Mouse (Mus musculus) liver, embryonic 13.5 days (tissue): ENCODE data around the gene Nedd4. TPM values are rescaled to one million over a fixed set of nuclear protein-coding genes. Genes with fewer than 3 reads are reported as not detected.
"Not testable (repeated sequence)": the region's sequence is repeated elsewhere in the genome, so short reads cannot be mapped to it uniquely, and the experiment has no call there.

Source experiments
- ATAC-seq: fragments of 200-750 bp; cut with Nextera tagmentation; 2 replicates; pipeline ENCODE4 v1.8.0; 2017; ENCODE audit warnings: low read depth, mild to moderate bottlenecking, moderate number of reproducible peaks, moderate library complexity
- DNase-seq: peaks from one replicate; pipeline ENCODE4 v3.0.0; 2022
- H3K27ac ChIP-seq: fragments of 300-500 bp; sonication (generic); 2 replicates; pipeline ENCODE4 v1.5.1; 2015; ENCODE audit warnings: moderate library complexity, mild to moderate bottlenecking, inconsistent platforms
- H3K27me3 ChIP-seq: fragments of 300-500 bp; sonication (generic); 2 replicates; pipeline ENCODE4 v1.6.1; 2015; ENCODE audit warnings: mild to moderate bottlenecking, inconsistent platforms
- H3K36me3 ChIP-seq: fragments of 300-500 bp; sonication (generic); 2 replicates; pipeline ENCODE4 v1.6.1; 2015; ENCODE audit warnings: mild to moderate bottlenecking, inconsistent platforms
- H3K4me1 ChIP-seq: fragments of 300-500 bp; sonication (generic); replicated peaks from 2 replicates; pipeline ENCODE4 v1.6.1; 2015; ENCODE audit warnings: inconsistent platforms
- H3K4me2 ChIP-seq: fragments of 300-500 bp; sonication (generic); 2 replicates; pipeline ENCODE4 v1.6.1; 2015; ENCODE audit warnings: inconsistent platforms, mild to moderate bottlenecking, moderate library complexity
- H3K4me3 ChIP-seq: fragments of 300-500 bp; sonication (generic); replicated peaks from 2 replicates; pipeline ENCODE4 v1.5.1; 2015; ENCODE audit warnings: mild to moderate bottlenecking, inconsistent platforms
- H3K9ac ChIP-seq: fragments of 300-500 bp; sonication (generic); 2 replicates; pipeline ENCODE4 v1.6.1; 2015; ENCODE audit warnings: mild to moderate bottlenecking, inconsistent platforms
- H3K9me3 ChIP-seq: fragments of 300-500 bp; sonication (generic); replicated peaks from 2 replicates; pipeline ENCODE4 v1.6.1; 2016; ENCODE audit warnings: inconsistent platforms
- WGBS: fragments of 180-500 bp; shearing (Covaris S2); methylation state at CpG from one replicate; pipeline ENCODE4 v1.1.7; 2015; ENCODE audit not compliant: insufficient replicate concordance; 5-methylcytosine and 5-hydroxymethylcytosine counted together
- polyA plus RNA-seq: library from polyadenylated mRNA; unstranded; fragments of >200 nt; fragmentation: Nextera tagmentation; extraction: Ambion mirVana; gene quantifications from 2 replicates; pipeline ENCODE4 v1.2.1, GENCODE M21; 2015

Gene Nedd4
- polyA plus RNA-seq, 1 experiment from 2014 or later: 114 TPM

GRCm38 (mm10) chr9:72664409-72665351, 2.5 kb downstream of the Nedd4 start:
- Histone ChIP-seq H3K27me3 (no peaks in the 10 kb centered on the region), H3K4me2 (peak overlapping the region; percentile 91), H3K9me3 (no peaks in the 10 kb centered on the region), H3K4me1 (peaks cover 68% of the 10 kb centered on the region), H3K36me3 (peaks cover 53% of the 10 kb centered on the region), H3K27ac (peak overlapping the region; percentile 96), H3K4me3 (peak overlapping the region; percentile 91), H3K9ac (peak overlapping the region; percentile 98)
- ATAC-seq: no peak
- DNase-seq: no peak
- 61% methylated on average over 12 of the region's 12 CpGs for WGBS

- Histone ChIP-seq H3K4me3 (peak overlapping the region; percentile 91; the same call in 1 of the 2 replicates), H3K4me1 (peaks cover 62% of the 10 kb centered on the region), H3K27ac (peak overlapping the region; percentile 50), H3K9ac (0 out of 2 replicates have a peak overlapping the region, but pooled peaks have one; percentile 0), H3K36me3 (peaks cover 61% of the 10 kb centered on the region), H3K4me2 (peak overlapping the region; percentile 91), H3K9me3 (no peaks in the 10 kb centered on the region), H3K27me3 (no peaks in the 10 kb centered on the region)
- ATAC-seq: no peak
- no peak for DNase-seq
- WGBS: 70% methylated on average over 7 of the region's 7 CpGs
These were observed 3.4 kb downstream of the Nedd4 start for GRCm38 (mm10) chr9:72665517-72665916.

- Histone ChIP-seq H3K9ac (peak overlapping the region; percentile 22; the same call in 1 of the 2 replicates), H3K36me3 (peaks cover 66% of the 10 kb centered on the region), H3K4me2 (0 out of 2 replicates have a peak overlapping the region, but pooled peaks have one; percentile 3), H3K4me1 (peaks cover 55% of the 10 kb centered on the region)
- not testable (repeated sequence) for ATAC-seq, H3K27me3 ChIP-seq, H3K9me3 ChIP-seq, H3K4me3 ChIP-seq, DNase-seq, H3K27ac ChIP-seq
- 68% methylated on average over 7 of the region's 8 CpGs for WGBS
These were observed 4.3 kb downstream of the Nedd4 start for GRCm38 (mm10) chr9:72666352-72667021.

GRCm38 (mm10) chr9:72667126-72667525, 5.0 kb downstream of the Nedd4 start:
- no peak overlapping the region for H3K9ac ChIP-seq
- 64% methylated on average over 3 of the region's 3 CpGs for WGBS
- H3K4me2 ChIP-seq: 0 out of 2 replicates have a peak overlapping the region, but pooled peaks have one; percentile 3
- DNase-seq (no peak), ATAC-seq (no peak)
- H3K9me3 ChIP-seq: no peaks in the 10 kb centered on the region
- no peak overlapping the region for H3K4me3 ChIP-seq
- H3K4me1 ChIP-seq: peaks cover 56% of the 10 kb centered on the region
- H3K36me3 ChIP-seq: peaks cover 71% of the 10 kb centered on the region
- 0 out of 2 replicates have a peak overlapping the region, but pooled peaks have one; percentile 37 for H3K27ac ChIP-seq
- H3K27me3 ChIP-seq: no peaks in the 10 kb centered on the region

GRCm38 (mm10) chr9:72669383-72669782, 7.2 kb downstream of the Nedd4 start:
- no peak overlapping the region for H3K9ac ChIP-seq
- H3K9me3 ChIP-seq: no peaks in the 10 kb centered on the region
- peaks cover 44% of the 10 kb centered on the region for H3K4me1 ChIP-seq
- H3K27me3 ChIP-seq: no peaks in the 10 kb centered on the region
- H3K4me2 ChIP-seq: no peak overlapping the region
- peaks cover 80% of the 10 kb centered on the region for H3K36me3 ChIP-seq
- ATAC-seq (no peak), DNase-seq (no peak)
- WGBS: 84% methylated on average over 7 of the region's 7 CpGs
- no peak overlapping the region; the same call in 1 of the 2 replicates for H3K27ac ChIP-seq
- no peak overlapping the region for H3K4me3 ChIP-seq

- Histone ChIP-seq H3K9ac (no peak overlapping the region), H3K36me3 (peaks cover 79% of the 10 kb centered on the region), H3K27ac (no peak overlapping the region), H3K27me3 (no peaks in the 10 kb centered on the region), H3K4me1 (peaks cover 15% of the 10 kb centered on the region), H3K4me2 (no peak overlapping the region), H3K9me3 (no peaks in the 10 kb centered on the region), H3K4me3 (no peak overlapping the region)
- ATAC-seq: no peak
- peak; percentile 61 for DNase-seq
- WGBS: 30% methylated on average over 2 of the region's 2 CpGs
These were observed 10.2 kb downstream of the Nedd4 start for GRCm38 (mm10) chr9:72672361-72672760.

GRCm38 (mm10) chr9:72674957-72675744, 13.0 kb downstream of the Nedd4 start:
- no peak for DNase-seq
- H3K4me2 ChIP-seq: no peak overlapping the region
- no peak for ATAC-seq
- peaks cover 78% of the 10 kb centered on the region for H3K36me3 ChIP-seq
- no peaks in the 10 kb centered on the region for H3K27me3 ChIP-seq
- no peaks in the 10 kb centered on the region for H3K9me3 ChIP-seq
- no peak overlapping the region for H3K27ac ChIP-seq
- no peak overlapping the region for H3K4me3 ChIP-seq
- H3K9ac ChIP-seq: no peak overlapping the region
- 82% methylated on average over 6 of the region's 6 CpGs for WGBS
- H3K4me1 ChIP-seq: peaks cover 5% of the 10 kb centered on the region; the same call in 1 of the 2 replicates

- WGBS: 81% methylated on average over 3 of the region's 3 CpGs
- no peaks in the 10 kb centered on the region for H3K27me3 ChIP-seq
- ATAC-seq (no peak), DNase-seq (no peak)
- H3K4me3 ChIP-seq: no peak overlapping the region
- H3K9me3 ChIP-seq: no peaks in the 10 kb centered on the region
- no peak overlapping the region for H3K27ac ChIP-seq
- no peak overlapping the region for H3K4me2 ChIP-seq
- H3K9ac ChIP-seq: no peak overlapping the region
- H3K4me1 ChIP-seq: peaks cover 5% of the 10 kb centered on the region; the same call in 1 of the 2 replicates
- H3K36me3 ChIP-seq: peaks cover 75% of the 10 kb centered on the region
These were observed 13.6 kb downstream of the Nedd4 start for GRCm38 (mm10) chr9:72675745-72676200.

- Histone ChIP-seq H3K4me2 (no peak overlapping the region), H3K36me3 (peaks cover 80% of the 10 kb centered on the region), H3K4me1 (peaks cover 9% of the 10 kb centered on the region), H3K9ac (no peak overlapping the region), H3K27me3 (no peaks in the 10 kb centered on the region), H3K27ac (no peak overlapping the region), H3K9me3 (no peaks in the 10 kb centered on the region), H3K4me3 (no peak overlapping the region)
- WGBS: 86% methylated on average over 5 of the region's 5 CpGs
- no peak for ATAC-seq
- DNase-seq: no peak
These were observed 15.5 kb downstream of the Nedd4 start for GRCm38 (mm10) chr9:72677659-72678058.

GRCm38 (mm10) chr9:72678771-72679170, 16.6 kb downstream of the Nedd4 start:
- peaks cover 14% of the 10 kb centered on the region for H3K4me1 ChIP-seq
- no peak overlapping the region for H3K27ac ChIP-seq
- H3K9ac ChIP-seq: no peak overlapping the region
- no peak overlapping the region for H3K4me2 ChIP-seq
- H3K4me3 ChIP-seq: no peak overlapping the region
- 74% methylated on average over 4 of the region's 4 CpGs for WGBS
- no peak for ATAC-seq
- H3K27me3 ChIP-seq: no peaks in the 10 kb centered on the region
- peaks cover 76% of the 10 kb centered on the region for H3K36me3 ChIP-seq
- H3K9me3 ChIP-seq: no peaks in the 10 kb centered on the region
- no peak for DNase-seq
